ENCODE assay signal across 26 mouse cellular contexts in genomic region chr8:104787049-104787448, GRCm38 (mm10). TPM values are rescaled to one million over a fixed set of nuclear protein-coding genes. Genes with fewer than 3 reads are reported as not detected.
DNase-seq lines count a peak whose midpoint lies in the region; ATAC-seq and TF ChIP-seq lines count a peak whose summit lies in the region.
"Had no signal": no experiment of that assay in that cellular context is flagged by ENCODE, and none has a peak within 500 bp of the region (broad histone marks: within the 10 kb centered on the region; RNA-seq: fewer than 3 reads in every experiment).

No protein-coding gene starts in this region.

- no peak for TF ChIP-seq CTCF in embryonic fibroblast, embryonic 13.5 days (IDR thresholded peaks at IDR 0.05; ENCODE audit: borderline replicate concordance, insufficient read depth, low read length)

- H3K79me2 ChIP-seq in myocyte (ENCODE audit: control insufficient read depth, insufficient read depth) = no peaks in the 10 kb centered on the region

- TF ChIP-seq POLR2A in embryonic fibroblast, embryonic 13.5 days (IDR thresholded peaks at IDR 0.05; ENCODE audit: low read depth, low read length) = no peak
- no peak for TF ChIP-seq POLR2A in myocyte (IDR thresholded peaks at IDR 0.05; ENCODE audit: insufficient read length, low read depth)

- no peaks in the 10 kb centered on the region for H3K36me3 ChIP-seq in myocyte (ENCODE audit: control insufficient read depth, insufficient read depth)
- H3K36me3 ChIP-seq: embryonic facial prominence, embryonic 15.5 days; heart, embryonic 10.5 days; hindbrain, embryonic 12.5 days; midbrain, embryonic 10.5 days; neural tube, embryonic 13.5 days had no signal

- peaks cover 8% of the 10 kb centered on the region; the same call in 1 of the 2 replicates for H3K4me1 ChIP-seq in embryonic fibroblast, embryonic 13.5 days (ENCODE audit: control insufficient read depth, insufficient read depth, low read length)
- H3K4me1 ChIP-seq: embryonic facial prominence, embryonic 15.5 days; forebrain, embryonic 13.5 days; heart, embryonic 10.5 days; hindbrain, embryonic 12.5 days; midbrain, embryonic 10.5 days; neural tube, embryonic 13.5 days had no signal

- no peaks in the 10 kb centered on the region for H3K27me3 ChIP-seq in myocyte (ENCODE audit: control insufficient read depth, insufficient read depth, insufficient read length)
- H3K27me3 ChIP-seq: embryonic facial prominence, embryonic 15.5 days; forebrain, embryonic 13.5 days; hindbrain, embryonic 12.5 days; neural tube, embryonic 13.5 days had no signal

- DNase-seq in adrenal gland, adult 2 months = peak; percentile 5
- no peak for DNase-seq in adrenal gland, adult 18-20 months (ENCODE audit: low spot score in 2 of 2)
- DNase-seq in right cerebral cortex, adult 2 months (ENCODE audit: low spot score in 2 of 2) = peak; percentile 32 to 40
- DNase-seq in right cerebral cortex, postnatal 4 days = no peak
- no peak for DNase-seq in heart, adult 11 months
- DNase-seq: adrenal gland, postnatal 14 days; cerebellum, adult 9-11 months; embryo, embryonic 11 days; gastrocnemius, postnatal 10 days; heart, postnatal 10 days; liver; liver, postnatal 0 days had no signal

- H3ac ChIP-seq in myocyte (ENCODE audit: control insufficient read depth, insufficient read length) = no peak overlapping the region

- H3K27ac ChIP-seq in embryonic fibroblast, embryonic 13.5 days (ENCODE audit: insufficient read depth, low read length) = 0 out of 2 replicates have a peak overlapping the region, but pooled peaks have one; percentile 13
- H3K27ac ChIP-seq: embryonic facial prominence, embryonic 15.5 days; forebrain, embryonic 13.5 days; heart, embryonic 10.5 days; hindbrain, embryonic 12.5 days; kidney, postnatal 0 days; layer of hippocampus, adult 2 months; midbrain, embryonic 10.5 days; neural tube, embryonic 13.5 days had no signal

- H3K4me2 ChIP-seq in myocyte (ENCODE audit: low read depth) = peak overlapping the region; percentile 30
- H3K4me2 ChIP-seq: embryonic facial prominence, embryonic 15.5 days; forebrain, embryonic 13.5 days; hindbrain, embryonic 12.5 days; neural tube, embryonic 13.5 days had no signal

- ATAC-seq in megakaryocyte-erythroid progenitor cell, adult 5-6 weeks (replicated peaks; ENCODE audit: low FRiP score, low TSS enrichment, poor library complexity, severe bottlenecking) = no peak
- ATAC-seq: forebrain, embryonic 13.5 days; intestine, embryonic 16.5 days; liver, postnatal 0 days had no signal

- no peak overlapping the region for H3K4me3 ChIP-seq in embryonic fibroblast, embryonic 13.5 days (ENCODE audit: insufficient read depth, low read length)
- no peak overlapping the region for H3K4me3 ChIP-seq in myocyte
- H3K4me3 ChIP-seq: embryonic facial prominence, embryonic 15.5 days; forebrain, embryonic 13.5 days; heart, embryonic 10.5 days; hindbrain, embryonic 12.5 days; layer of hippocampus, adult 2 months; midbrain, embryonic 10.5 days; neural tube, embryonic 13.5 days had no signal

TF ChIP-seq in myocyte, 11 proteins besides CTCF, POLR2A, EP300 and RAD21:
- no peak for TF ChIP-seq POLR2AphosphoS2 (IDR thresholded peaks at IDR 0.05; ENCODE audit: insufficient read length, low read depth)
- TF ChIP-seq TCF12 (IDR thresholded peaks at IDR 0.05; ENCODE audit: insufficient read depth, poor library complexity, severe bottlenecking) = no peak
- no peak for TF ChIP-seq MYOG (IDR thresholded peaks at IDR 0.05; ENCODE audit: control insufficient read depth in 1 of 3, insufficient read depth in 1 of 3, insufficient read length in 2 of 3, low read depth in 2 of 3)
- TF ChIP-seq CEBPB (IDR thresholded peaks at IDR 0.05; ENCODE audit: insufficient read depth, poor library complexity, severe bottlenecking) = 0 out of 2 replicates have a peak, but pooled peaks have one; percentile 7

RNA-seq across cellular contexts. Expression of gene Ces2b, which starts 44.3 kb away (rescaled TPM):
- total RNA-seq in adrenal gland, adult 2 months (2021) = under 1 TPM; 0.17 TPM
- polyA plus RNA-seq in adrenal gland, adult 2 months (2012; rRNA removed) = not detected in 2 replicates
- total RNA-seq in adrenal gland, adult 18-20 months (2021) = under 1 TPM; 0.19 to 0.36 TPM
- not detected in 2 replicates for polyA plus RNA-seq in embryonic fibroblast, embryonic 13.5 days (2011; ENCODE audit: insufficient read length, low read depth, missing spikeins)
- not detected for polyA plus RNA-seq in myocyte (2012; fragmentation: generic; extraction: Trizol)
- not detected in 2 replicates for total RNA-seq in megakaryocyte-erythroid progenitor cell, adult 5-6 weeks (2014; fragmentation: Nextera tagmentation)
- not detected in 2 replicates for total RNA-seq in megakaryocyte-erythroid progenitor cell, adult 5-6 weeks (2017)
- total RNA-seq: layer of hippocampus, adult 2 months; monocyte, adult 5-6 weeks had no signal
- polyA plus RNA-seq: heart, embryonic 10.5 days; midbrain, embryonic 10.5 days had no signal

RNA-seq across cellular contexts. Expression of gene Ces2a, which starts 53.2 kb away (rescaled TPM):
- total RNA-seq in adrenal gland, adult 2 months (2021) = under 1 TPM in 1 of 2 experiments, not detected in 1; 0.72 TPM
- polyA plus RNA-seq in adrenal gland, adult 2 months (2012; rRNA removed) = 0.74 TPM in 1 of 2 replicates, not detected in the other
- not detected for total RNA-seq in adrenal gland, adult 18-20 months (2021)
- not detected in 2 replicates for polyA plus RNA-seq in embryonic fibroblast, embryonic 13.5 days (2011; ENCODE audit: insufficient read length, low read depth, missing spikeins)
- not detected for polyA plus RNA-seq in myocyte (2012; fragmentation: generic; extraction: Trizol)
- total RNA-seq in megakaryocyte-erythroid progenitor cell, adult 5-6 weeks (2014; fragmentation: Nextera tagmentation) = not detected in 2 replicates
- total RNA-seq in megakaryocyte-erythroid progenitor cell, adult 5-6 weeks (2017) = not detected in 2 replicates
- total RNA-seq: gastrocnemius, postnatal 10 days; heart, postnatal 10 days; layer of hippocampus, adult 2 months; left cerebral cortex, adult 8-10 months; monocyte, adult 5-6 weeks had no signal
- polyA plus RNA-seq: embryonic facial prominence, embryonic 15.5 days; forebrain, embryonic 13.5 days; heart, embryonic 10.5 days; hindbrain, embryonic 12.5 days; midbrain, embryonic 10.5 days; neural tube, embryonic 13.5 days had no signal

RNA-seq across cellular contexts. Expression of gene Ces2c, which starts 59.8 kb away (rescaled TPM):
- not detected for total RNA-seq in adrenal gland, adult 2 months (2021)
- polyA plus RNA-seq in adrenal gland, adult 2 months (2012; rRNA removed) = 0.04 TPM in 1 of 2 replicates, not detected in the other
- total RNA-seq in adrenal gland, adult 18-20 months (2021) = not detected
- polyA plus RNA-seq in embryonic fibroblast, embryonic 13.5 days (2011; ENCODE audit: insufficient read length, low read depth, missing spikeins) = not detected in 2 replicates
- 0.34 TPM for polyA plus RNA-seq in myocyte (2012; fragmentation: generic; extraction: Trizol)
- total RNA-seq in megakaryocyte-erythroid progenitor cell, adult 5-6 weeks (2014; fragmentation: Nextera tagmentation) = not detected in 2 replicates
- total RNA-seq in megakaryocyte-erythroid progenitor cell, adult 5-6 weeks (2017) = not detected in 2 replicates
- total RNA-seq: adrenal gland, postnatal 14 days; heart, postnatal 10 days; layer of hippocampus, adult 2 months; left cerebral cortex, adult 8-10 months; monocyte, adult 5-6 weeks had no signal
- polyA plus RNA-seq: embryonic facial prominence, embryonic 15.5 days; forebrain, embryonic 13.5 days; heart, embryonic 10.5 days; hindbrain, embryonic 12.5 days; midbrain, embryonic 10.5 days; neural tube, embryonic 13.5 days had no signal

Comparison
In these comparisons a context has a peak if more than half of its experiments do, and no peak if none do; other contexts are left out.
1. DNase-seq: peak in adrenal gland, adult 2 months (single experiment) and right cerebral cortex, adult 2 months (2 of 2); none in adrenal gland, adult 18-20 months (0 of 2), right cerebral cortex, postnatal 4 days (single experiment) and heart, adult 11 months (single experiment).